Mouse (Mus musculus) splenic B cell, adult 2 months (primary cell): Measurements from ENCODE around the gene Mamdc2.
"Not testable (repeated sequence)": the region's sequence is repeated elsewhere in the genome, so short reads cannot be mapped to it uniquely, and the experiment has no call there.

ENCODE experiments used
- DNase-seq: peaks from one replicate; pipeline ENCODE4 v3.0.0-alpha.2; 2011; ENCODE audit warnings: low read depth, low spot score
- H3K27me3 ChIP-seq: 2 replicates; pipeline ENCODE4 v1.6.1; 2012; ENCODE audit warnings: mild to moderate bottlenecking, low read length, moderate library complexity, mixed read lengths; ENCODE audit not compliant: control insufficient read depth, poor library complexity, insufficient read depth, severe bottlenecking
- H3K36me3 ChIP-seq: 2 replicates; pipeline ENCODE4 v1.6.1; 2012; ENCODE audit warnings: mild to moderate bottlenecking, low read length, moderate library complexity, mixed read lengths; ENCODE audit not compliant: control insufficient read depth, poor library complexity, insufficient read depth, severe bottlenecking

Gene Mamdc2

GRCm38 (mm10) chr19:23447988-23448497 is at the start of gene Mamdc2:
Gene Mamdc2 (minus strand): TSS chr19:23448442.
- DNase-seq, result no peak
- no peaks in the 10 kb centered on the region for H3K27me3 ChIP-seq
- H3K36me3 ChIP-seq, result no peaks in the 10 kb centered on the region

GRCm38 (mm10) chr19:23498011-23498410 is 49.8 kb upstream of the Mamdc2 start:
- no peaks in the 10 kb centered on the region for H3K36me3 ChIP-seq
- no peak for DNase-seq
- H3K27me3 ChIP-seq, result no peaks in the 10 kb centered on the region

GRCm38 (mm10) chr19:23497171-23497917 is 49.1 kb upstream of the Mamdc2 start:
- H3K27me3 ChIP-seq, result no peaks in the 10 kb centered on the region
- H3K36me3 ChIP-seq, result no peaks in the 10 kb centered on the region
- no peak for DNase-seq

GRCm38 (mm10) chr19:23496536-23496935 is 48.3 kb upstream of the Mamdc2 start:
- no peaks in the 10 kb centered on the region for H3K27me3 ChIP-seq
- no peak for DNase-seq
- no peaks in the 10 kb centered on the region for H3K36me3 ChIP-seq

- no peaks in the 10 kb centered on the region for H3K27me3 ChIP-seq
- DNase-seq, result no peak
- no peaks in the 10 kb centered on the region for H3K36me3 ChIP-seq
Measured at GRCm38 (mm10) chr19:23492663-23493062, 44.4 kb upstream of the Mamdc2 start.

- not testable (repeated sequence) for DNase-seq, H3K36me3 ChIP-seq, H3K27me3 ChIP-seq
Measured at GRCm38 (mm10) chr19:23490703-23491102, 42.5 kb upstream of the Mamdc2 start.

GRCm38 (mm10) chr19:23489780-23490179 is 41.5 kb upstream of the Mamdc2 start:
- no peaks in the 10 kb centered on the region for H3K27me3 ChIP-seq
- H3K36me3 ChIP-seq, result no peaks in the 10 kb centered on the region
- DNase-seq, result no peak

- no peaks in the 10 kb centered on the region for H3K36me3 ChIP-seq
- no peaks in the 10 kb centered on the region for H3K27me3 ChIP-seq
- no peak for DNase-seq
Measured at GRCm38 (mm10) chr19:23487421-23487820, 39.2 kb upstream of the Mamdc2 start.

- H3K27me3 ChIP-seq, result no peaks in the 10 kb centered on the region
- H3K36me3 ChIP-seq, result no peaks in the 10 kb centered on the region
- no peak for DNase-seq
Measured at GRCm38 (mm10) chr19:23486631-23487270, 38.5 kb upstream of the Mamdc2 start.

GRCm38 (mm10) chr19:23485940-23486600 is 37.8 kb upstream of the Mamdc2 start:
- no peak for DNase-seq
- Histone ChIP-seq H3K27me3 (no peaks in the 10 kb centered on the region), H3K36me3 (no peaks in the 10 kb centered on the region)

GRCm38 (mm10) chr19:23482571-23482970 is 34.3 kb upstream of the Mamdc2 start:
- H3K36me3 ChIP-seq, H3K27me3 ChIP-seq, DNase-seq: not testable (repeated sequence)

GRCm38 (mm10) chr19:23479597-23479967 is 31.3 kb upstream of the Mamdc2 start:
- Histone ChIP-seq H3K36me3 (no peaks in the 10 kb centered on the region), H3K27me3 (no peaks in the 10 kb centered on the region)
- no peak for DNase-seq

- no peaks in the 10 kb centered on the region for H3K27me3 ChIP-seq
- H3K36me3 ChIP-seq, result no peaks in the 10 kb centered on the region
- no peak for DNase-seq
Measured at GRCm38 (mm10) chr19:23478895-23479596, 30.8 kb upstream of the Mamdc2 start.

- DNase-seq, result no peak
- H3K36me3 ChIP-seq, result no peaks in the 10 kb centered on the region
Measured at GRCm38 (mm10) chr19:23477826-23478225, 29.6 kb upstream of the Mamdc2 start.

More at GRCm38 (mm10) chr19:23477826-23478225, 29.6 kb upstream of the Mamdc2 start:
- H3K27me3 ChIP-seq, result no peaks in the 10 kb centered on the region
